Mouse (Mus musculus): ENCODE data around the gene Bahd1. TPM values are rescaled to one million over a fixed set of nuclear protein-coding genes. Genes with fewer than 3 reads are reported as not detected.

The Bahd1 gene
- 15.3 TPM for polyA plus RNA-seq (2015; fragmentation: Illumina TruSeq; extraction: RNeasy Lipid Tissue Mini Kit (QIAGEN cat#74804); ENCODE audit: insufficient read depth, low replicate concordance)

DNA sequence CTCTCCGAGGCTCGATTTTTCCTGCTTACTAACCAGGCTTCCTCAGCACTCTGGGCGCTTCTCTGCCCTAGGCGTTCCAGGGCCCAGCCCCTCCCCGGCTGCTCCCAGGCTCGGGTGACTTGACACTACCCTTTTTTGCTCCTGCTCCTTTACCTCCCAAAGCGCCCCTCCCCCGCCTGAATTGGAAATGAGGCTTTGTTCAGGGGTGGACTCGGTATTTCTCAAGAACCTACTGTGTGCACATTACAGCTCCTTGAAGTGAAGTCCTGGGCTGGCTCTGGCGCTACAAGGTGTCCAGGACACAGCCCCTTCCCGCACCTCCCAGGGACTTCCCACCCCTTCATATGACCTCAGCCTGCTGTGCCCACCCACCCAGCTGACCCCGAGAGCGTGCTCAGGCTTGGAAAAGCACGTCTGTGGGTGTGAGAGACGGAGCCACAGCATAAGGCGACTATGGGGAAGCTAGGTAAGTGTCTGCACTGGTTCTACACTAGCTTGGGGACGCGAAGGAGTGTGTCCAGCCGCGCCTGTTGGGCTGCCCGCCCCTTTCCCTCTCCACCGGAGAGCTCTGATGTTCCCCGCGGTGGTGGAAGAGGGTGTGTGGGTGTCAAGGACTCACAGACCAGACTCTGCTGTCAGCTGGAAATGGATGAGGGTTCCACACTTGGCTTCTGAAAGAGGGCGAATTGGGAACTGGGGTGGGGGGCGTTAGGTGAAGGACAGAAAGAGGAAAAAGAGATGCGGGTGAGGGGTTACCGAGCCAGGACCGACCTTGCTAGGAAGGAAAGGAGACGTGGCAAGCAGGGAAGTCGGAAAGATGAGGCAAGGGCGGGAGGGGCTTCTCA is at the start of gene Bahd1:
Bahd1 (plus strand) TSS at position 397 of the 845 bp plus-strand sequence.

DNA sequence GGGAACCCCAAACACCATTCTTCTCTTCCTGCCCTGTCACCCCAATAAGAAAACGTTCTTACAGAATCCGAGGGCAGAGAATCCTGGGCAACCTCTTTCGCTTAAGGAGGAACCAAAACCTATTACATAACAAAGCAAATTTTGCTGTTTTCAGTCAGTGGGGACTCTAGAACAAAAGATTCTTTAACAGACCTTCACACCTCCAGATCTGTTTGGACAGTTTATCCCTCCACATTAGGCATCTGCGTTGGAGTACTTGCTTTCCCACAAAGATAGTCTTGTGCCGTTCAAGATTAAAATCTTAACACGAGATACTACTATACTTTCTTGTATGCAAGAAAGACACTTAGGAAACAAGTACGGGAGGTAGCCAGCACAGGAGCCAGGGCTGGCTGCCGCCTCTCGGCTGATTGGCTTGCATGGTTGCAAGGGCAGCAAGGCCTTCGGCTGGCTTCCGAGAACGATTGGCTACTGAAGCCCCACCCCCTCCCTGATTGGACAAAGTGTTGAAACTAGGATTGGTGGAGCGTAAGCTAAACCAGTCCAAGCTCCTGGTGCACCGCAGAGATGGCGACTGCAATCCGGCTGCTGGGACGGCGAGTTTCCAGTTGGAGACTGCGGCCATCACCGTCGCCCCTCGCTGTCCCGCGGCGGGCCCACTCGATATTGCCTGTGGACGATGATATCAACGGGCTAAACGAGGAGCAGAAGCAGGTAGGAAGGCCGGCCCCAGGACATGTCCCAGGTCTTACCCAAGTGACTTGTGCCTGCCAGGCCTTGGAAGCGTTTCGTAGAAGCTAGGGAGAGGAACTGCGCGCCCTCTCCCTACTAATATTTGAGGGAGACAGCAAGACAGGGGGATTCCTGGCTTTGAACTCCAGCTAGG is 38.5 kb upstream of the Bahd1 start, which contains the start of gene Ivd:
Ivd (plus strand) TSS at position 501 of the 886 bp plus-strand sequence.

DNA sequence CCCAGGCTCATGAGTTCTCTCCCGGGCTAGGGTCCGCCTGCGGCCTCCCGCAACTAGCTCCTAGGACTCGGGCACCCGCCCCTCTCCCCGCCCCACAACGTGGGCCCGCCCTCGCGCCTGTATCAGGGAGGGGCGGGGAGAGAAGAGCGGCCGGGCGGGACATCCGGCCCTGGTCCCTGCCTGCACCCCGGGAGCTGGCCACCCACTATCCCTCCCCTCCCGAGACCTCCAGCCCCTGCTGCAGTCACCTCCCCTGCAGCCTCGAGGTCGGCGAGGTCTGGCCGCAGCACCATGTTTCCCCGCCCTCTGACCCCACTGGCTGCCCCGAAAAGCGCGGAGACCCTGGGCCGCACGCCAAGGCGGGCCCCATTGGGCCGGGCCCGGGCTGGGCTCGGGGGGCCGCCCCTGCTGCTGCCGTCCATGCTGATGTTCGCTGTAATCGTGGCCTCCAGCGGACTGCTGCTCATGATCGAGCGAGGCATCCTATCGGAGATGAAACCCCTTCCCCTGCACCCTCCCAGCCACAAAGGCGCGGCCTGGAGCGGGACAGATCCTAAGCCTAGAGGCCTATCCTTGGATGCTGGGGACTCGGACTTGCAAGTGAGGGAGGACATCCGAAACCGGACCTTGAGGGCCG is 26.3 kb downstream of the Bahd1 start, which contains the start of gene Chst14:
Chst14 (plus strand) TSS at position 136 of the 637 bp plus-strand sequence.

Other genes starting within 250 kb of the Bahd1 start
- 0.19 TPM for gene Pak6, start 237.1 kb upstream of the Bahd1 start, polyA plus RNA-seq (2015; fragmentation: Illumina TruSeq; extraction: RNeasy Lipid Tissue Mini Kit (QIAGEN cat#74804); ENCODE audit: insufficient read depth, low replicate concordance)
- gene Ankrd63, start 196.4 kb upstream of the Bahd1 start, polyA plus RNA-seq (2015; fragmentation: Illumina TruSeq; extraction: RNeasy Lipid Tissue Mini Kit (QIAGEN cat#74804); ENCODE audit: insufficient read depth, low replicate concordance): not detected
- gene Plcb2, start 171.9 kb upstream of the Bahd1 start, polyA plus RNA-seq (2015; fragmentation: Illumina TruSeq; extraction: RNeasy Lipid Tissue Mini Kit (QIAGEN cat#74804); ENCODE audit: insufficient read depth, low replicate concordance): 56.9 TPM
- gene Inafm2, start 154.6 kb upstream of the Bahd1 start, polyA plus RNA-seq (2015; fragmentation: Illumina TruSeq; extraction: RNeasy Lipid Tissue Mini Kit (QIAGEN cat#74804); ENCODE audit: insufficient read depth, low replicate concordance): 22.0 TPM
- 6.8 TPM for gene Ccdc9b, start 137.7 kb upstream of the Bahd1 start, polyA plus RNA-seq (2015; fragmentation: Illumina TruSeq; extraction: RNeasy Lipid Tissue Mini Kit (QIAGEN cat#74804); ENCODE audit: insufficient read depth, low replicate concordance)
- not detected for gene Phgr1, start 127.6 kb upstream of the Bahd1 start, polyA plus RNA-seq (2015; fragmentation: Illumina TruSeq; extraction: RNeasy Lipid Tissue Mini Kit (QIAGEN cat#74804); ENCODE audit: insufficient read depth, low replicate concordance)
- 0.12 TPM for gene Disp2, start 120.7 kb upstream of the Bahd1 start, polyA plus RNA-seq (2015; fragmentation: Illumina TruSeq; extraction: RNeasy Lipid Tissue Mini Kit (QIAGEN cat#74804); ENCODE audit: insufficient read depth, low replicate concordance)
- gene Knstrn, start 86.4 kb upstream of the Bahd1 start, polyA plus RNA-seq (2015; fragmentation: Illumina TruSeq; extraction: RNeasy Lipid Tissue Mini Kit (QIAGEN cat#74804); ENCODE audit: insufficient read depth, low replicate concordance): 26.7 TPM
- gene Ivd, start 38.4 kb upstream of the Bahd1 start, polyA plus RNA-seq (2015; fragmentation: Illumina TruSeq; extraction: RNeasy Lipid Tissue Mini Kit (QIAGEN cat#74804); ENCODE audit: insufficient read depth, low replicate concordance): 75.0 TPM
- 5.7 TPM for gene Chst14, start 26.1 kb downstream of the Bahd1 start, polyA plus RNA-seq (2015; fragmentation: Illumina TruSeq; extraction: RNeasy Lipid Tissue Mini Kit (QIAGEN cat#74804); ENCODE audit: insufficient read depth, low replicate concordance)
- 15.5 TPM for gene Ccdc32, start 129.0 kb downstream of the Bahd1 start, polyA plus RNA-seq (2015; fragmentation: Illumina TruSeq; extraction: RNeasy Lipid Tissue Mini Kit (QIAGEN cat#74804); ENCODE audit: insufficient read depth, low replicate concordance)
- 2.7 TPM for gene Rpusd2, start 134.4 kb downstream of the Bahd1 start, polyA plus RNA-seq (2015; fragmentation: Illumina TruSeq; extraction: RNeasy Lipid Tissue Mini Kit (QIAGEN cat#74804); ENCODE audit: insufficient read depth, low replicate concordance)
- 8.1 TPM for gene Knl1, start 146.7 kb downstream of the Bahd1 start, polyA plus RNA-seq (2015; fragmentation: Illumina TruSeq; extraction: RNeasy Lipid Tissue Mini Kit (QIAGEN cat#74804); ENCODE audit: insufficient read depth, low replicate concordance)
- 8.7 TPM for gene Rad51, start 212.4 kb downstream of the Bahd1 start, polyA plus RNA-seq (2015; fragmentation: Illumina TruSeq; extraction: RNeasy Lipid Tissue Mini Kit (QIAGEN cat#74804); ENCODE audit: insufficient read depth, low replicate concordance)

All from spleen, adult 10 weeks (tissue).